Mouse (Mus musculus) mature B cell (primary cell): ENCODE results near the gene Rufy1.
"Not testable (repeated sequence)": the region's sequence is repeated elsewhere in the genome, so short reads cannot be mapped to it uniquely, and the experiment has no call there.

ENCODE experiments used
- in situ Hi-C: fragments of 300-500 bp; cut with MboI; formaldehyde crosslinking; loops from 2 replicates; pipeline ENCODE4 v1.14.3; 2019

Rufy1 gene

DNA sequence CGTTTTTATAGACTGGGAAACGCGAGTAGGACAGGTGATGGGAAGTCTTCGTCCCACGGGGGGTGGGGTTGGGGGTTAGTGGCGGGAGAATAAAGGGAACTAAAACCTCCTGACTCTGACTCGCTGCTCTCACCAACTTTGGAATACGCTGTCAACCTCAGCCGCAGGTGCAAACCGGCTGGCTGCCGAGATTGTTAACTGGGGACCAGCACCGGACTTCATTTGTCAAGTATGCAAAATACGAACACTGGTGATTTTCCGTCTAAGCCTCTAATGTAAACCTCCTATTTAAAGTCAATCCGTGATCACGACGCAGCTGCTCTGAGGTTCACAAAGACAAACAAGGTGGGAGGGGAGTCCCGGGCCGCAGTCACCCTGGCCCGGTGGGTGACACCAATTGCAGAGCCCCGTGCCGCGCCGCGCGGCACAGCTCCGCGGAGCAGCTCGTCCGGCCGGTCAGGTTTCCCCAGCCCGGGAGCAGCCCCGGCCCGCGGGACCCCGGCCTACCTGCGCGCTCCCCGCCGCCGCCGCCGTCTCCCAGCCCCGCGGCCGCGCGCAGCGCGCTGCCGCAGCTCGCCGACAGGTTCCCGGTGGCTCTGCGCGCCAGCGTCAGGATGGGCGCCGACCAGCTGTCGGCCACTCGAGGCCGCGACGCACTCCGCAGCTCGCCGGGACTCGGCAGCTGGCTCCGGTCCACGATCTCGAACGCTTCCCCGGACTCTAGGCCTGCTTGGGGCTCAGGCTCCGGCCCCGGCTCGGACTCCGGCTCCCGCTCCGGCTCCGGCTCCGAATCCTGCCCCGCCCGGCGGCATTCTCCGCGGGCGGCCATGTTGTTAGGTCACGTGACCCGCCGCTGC, at the start of gene Rufy1:
Gene Rufy1, minus strand, starts transcription at position 849 of the 857 bp plus-strand sequence.
- in situ Hi-C loops = no loop called here

GRCm38 (mm10) chr11:50478072-50478471, 47.1 kb upstream of the Rufy1 start:
- in situ Hi-C loops = no loop called here

- in situ Hi-C loops = no loop called here
Measured at GRCm38 (mm10) chr11:50477486-50478070, 46.7 kb upstream of the Rufy1 start.

- in situ Hi-C loops = no loop called here
Measured at GRCm38 (mm10) chr11:50476971-50477370, 46.0 kb upstream of the Rufy1 start.

DNA sequence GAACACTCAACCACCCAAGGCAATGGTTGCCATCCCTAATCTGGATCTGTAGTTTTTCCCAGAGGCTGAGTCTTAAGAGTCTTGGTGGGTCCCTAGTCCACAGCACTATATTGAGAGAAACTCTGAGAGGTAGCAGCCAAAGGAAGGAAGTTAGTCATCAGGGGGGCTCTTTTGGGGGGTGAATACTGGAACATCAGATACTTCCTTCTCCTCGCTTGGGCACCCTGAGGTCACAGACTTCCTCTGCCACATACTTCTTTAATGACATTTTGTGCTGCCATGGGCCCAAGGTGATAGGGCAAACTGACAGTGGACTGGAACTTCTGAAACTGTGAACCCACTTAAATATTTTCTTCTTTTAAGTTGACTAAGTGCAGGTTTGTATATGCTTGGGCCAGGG, 43.0 kb upstream of the Rufy1 start:
- in situ Hi-C loops = no loop called here

- in situ Hi-C loops = no loop called here
Measured at GRCm38 (mm10) chr11:50472161-50472939, 41.4 kb upstream of the Rufy1 start.

- in situ Hi-C loops = no loop called here
Measured at GRCm38 (mm10) chr11:50461481-50461880, 30.6 kb upstream of the Rufy1 start.

GRCm38 (mm10) chr11:50459250-50459649, 28.3 kb upstream of the Rufy1 start:
- in situ Hi-C loops = no loop called here

GRCm38 (mm10) chr11:50457111-50457911, 26.4 kb upstream of the Rufy1 start:
- in situ Hi-C loops = no loop called here

DNA sequence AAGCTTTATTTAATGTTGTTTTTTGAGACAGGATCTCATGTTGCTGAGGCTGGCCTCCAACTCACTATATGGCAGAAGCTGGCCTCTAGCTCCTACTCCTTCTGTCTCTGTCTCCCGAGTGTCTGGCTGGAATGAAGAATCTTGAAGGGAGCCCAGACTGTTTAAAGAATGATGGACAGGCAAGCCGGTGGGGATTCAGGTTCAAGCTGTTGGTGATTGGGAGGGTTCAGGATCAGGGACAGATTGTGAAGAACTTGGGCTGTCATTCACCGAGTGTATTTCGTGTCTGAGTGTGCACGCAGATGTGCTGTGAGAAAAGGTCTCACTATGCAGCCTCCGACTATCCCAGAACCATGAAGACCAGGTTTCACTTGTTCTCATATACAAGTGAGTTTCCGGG, 25.5 kb upstream of the Rufy1 start:
- in situ Hi-C loops = no loop called here

- in situ Hi-C loops = no loop called here
Measured at GRCm38 (mm10) chr11:50454934-50455333, 24.0 kb upstream of the Rufy1 start.

DNA sequence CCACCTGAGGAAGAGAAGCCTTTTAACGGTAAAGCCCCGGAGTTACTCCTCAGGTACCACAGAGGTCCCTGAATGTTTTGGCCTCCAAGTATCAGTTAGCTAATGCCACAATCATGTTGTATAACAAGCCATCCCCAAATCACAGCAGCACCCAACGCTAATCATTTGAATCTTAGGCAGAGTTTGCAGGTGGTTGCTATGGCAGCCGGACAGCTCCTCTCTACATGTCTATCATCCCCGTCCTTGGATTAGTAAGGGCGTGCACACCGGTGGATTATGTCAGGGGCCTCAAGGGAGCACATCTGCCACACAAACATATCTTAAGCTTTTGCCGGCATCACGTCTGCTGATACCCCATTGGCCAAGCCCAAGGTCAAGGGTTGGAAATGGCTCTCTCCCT, 19.3 kb upstream of the Rufy1 start:
- in situ Hi-C loops = no loop called here

GRCm38 (mm10) chr11:50448163-50448562, 17.2 kb upstream of the Rufy1 start:
- in situ Hi-C loops = not testable (repeated sequence)

- in situ Hi-C loops = no loop called here
Measured at GRCm38 (mm10) chr11:50443259-50444065, 12.5 kb upstream of the Rufy1 start.

DNA sequence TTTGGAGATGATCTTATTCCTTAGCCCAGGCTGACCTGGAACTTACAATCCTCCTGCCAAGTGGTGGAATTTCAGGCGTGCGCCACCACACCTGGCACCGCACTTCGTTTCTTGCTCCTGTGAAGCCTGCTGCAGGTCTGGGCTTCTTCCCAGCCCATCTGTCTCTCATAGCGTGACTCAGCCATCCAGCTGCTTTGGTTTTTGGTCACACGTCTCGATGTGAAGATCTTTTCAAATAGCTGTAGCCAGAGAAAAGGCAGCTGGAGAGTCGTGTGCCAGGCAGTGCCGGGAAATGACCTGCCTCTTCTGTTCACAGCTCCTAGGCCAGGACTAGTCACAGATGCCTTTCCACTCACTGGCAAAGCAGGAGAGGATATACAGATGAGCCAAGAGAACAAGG, 10.7 kb upstream of the Rufy1 start:
- in situ Hi-C loops = no loop called here

GRCm38 (mm10) chr11:50440691-50441090, 9.8 kb upstream of the Rufy1 start:
- in situ Hi-C loops = no loop called here

DNA sequence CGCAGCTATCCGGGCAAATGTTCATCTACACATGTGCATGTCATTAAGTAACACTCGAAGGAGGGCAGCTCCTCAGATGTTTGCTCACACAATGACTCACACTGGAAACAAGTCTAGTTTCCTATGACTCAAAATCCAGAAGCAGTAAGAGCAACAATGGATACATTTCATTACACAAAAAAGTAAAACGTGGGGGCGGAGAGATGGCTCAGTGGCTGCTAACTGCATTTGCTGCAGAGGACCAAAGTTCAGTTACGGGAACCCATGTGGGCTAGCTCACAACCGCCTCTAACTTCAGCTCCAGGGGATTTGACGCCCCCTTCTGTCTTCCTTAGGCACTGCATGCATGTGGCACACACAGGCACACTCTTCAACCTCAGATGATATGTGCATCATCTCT, 8.9 kb upstream of the Rufy1 start:
- in situ Hi-C loops = no loop called here

GRCm38 (mm10) chr11:50432896-50433295, 2.0 kb upstream of the Rufy1 start:
- in situ Hi-C loops = no loop called here

- in situ Hi-C loops = no loop called here
Measured at GRCm38 (mm10) chr11:50432069-50432440, 1.1 kb upstream of the Rufy1 start.

DNA sequence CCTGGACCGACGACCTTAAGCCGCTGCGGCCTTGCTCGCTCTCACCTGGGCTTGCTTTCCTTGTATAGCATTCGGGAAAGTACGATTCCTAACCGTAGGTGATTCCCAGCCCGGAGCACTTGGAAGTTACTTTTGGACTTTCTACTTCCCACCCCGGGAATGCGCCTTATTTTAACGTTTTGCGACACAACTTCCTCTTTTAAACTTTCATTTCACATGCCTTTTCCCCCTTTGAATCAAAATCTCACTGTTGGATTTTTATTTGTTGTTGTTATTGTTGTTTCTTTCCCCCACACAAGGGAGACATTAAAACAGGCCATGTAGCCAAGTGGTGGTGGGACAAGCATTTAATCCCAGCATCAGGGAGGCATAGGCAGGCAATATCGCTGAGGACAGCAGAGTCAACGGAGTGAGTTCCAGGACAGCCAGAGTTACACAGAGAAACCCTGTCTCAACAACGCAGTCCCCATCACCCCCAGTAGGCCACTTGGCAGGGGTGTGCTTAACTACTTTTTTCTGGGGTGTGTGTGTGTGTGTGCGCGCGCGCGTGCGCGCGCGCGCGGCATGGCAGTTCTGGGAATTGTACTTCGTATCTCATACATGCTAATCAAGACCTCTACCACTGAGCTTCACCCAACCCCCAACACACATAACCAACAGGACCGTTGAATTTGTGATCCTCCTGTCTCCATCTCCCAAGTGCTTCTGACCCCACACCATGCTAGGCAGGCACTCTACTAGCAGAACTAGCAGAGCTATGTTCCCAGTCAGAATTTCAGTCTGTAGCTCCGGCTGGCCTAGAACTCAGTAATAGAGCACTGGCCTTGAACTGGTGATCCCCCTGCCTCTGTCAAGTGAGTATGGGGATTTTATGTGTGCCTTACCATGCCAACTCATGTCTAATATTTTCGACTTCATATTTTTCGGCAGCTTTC, 476 bp upstream of the Rufy1 start:
- in situ Hi-C loops = no loop called here
